Mouse (Mus musculus): ENCODE measurements around the gene Thsd7b. TPM values are rescaled to one million over a fixed set of nuclear protein-coding genes. Genes with fewer than 3 reads are reported as not detected.

Thsd7b gene
- total RNA-seq, 1 experiment: 0.18 TPM

- Histone ChIP-seq H3K9ac (ENCODE audit: insufficient read depth, low read depth, low read length, poor library complexity, severe bottlenecking) (no peak overlapping the region), H3K4me1 (ENCODE audit: control insufficient read depth in 2 of 2, insufficient read depth in 2 of 2, low read length in 2 of 2, poor library complexity in 1 of 2) (no peaks in the 10 kb centered on the region), H3K36me3 (ENCODE audit: control insufficient read depth, insufficient read depth, low read length, poor library complexity, severe bottlenecking) (no peaks in the 10 kb centered on the region), H3K4me3 (ENCODE audit: insufficient read depth in 1 of 2, low read depth in 1 of 2, low read length in 2 of 2, poor library complexity in 1 of 2, severe bottlenecking in 1 of 2) (no peak overlapping the region), H3K9me3 (ENCODE audit: control insufficient read depth, insufficient read depth, low read depth, low read length) (no peaks in the 10 kb centered on the region), H3K27ac (ENCODE audit: insufficient read depth, low read depth, low read length, poor library complexity, severe bottlenecking) (no peak overlapping the region)
- DNase-seq (ENCODE audit: low read depth, low spot score): peak; percentile 11
- TF ChIP-seq MAFK (IDR thresholded peaks at IDR 0.05; ENCODE audit: insufficient read depth, low read depth, low read length): no peak
- TF ChIP-seq ZNF384 (IDR thresholded peaks at IDR 0.05; ENCODE audit: low read depth, low read length): no peak
- no peak for TF ChIP-seq HCFC1 (IDR thresholded peaks at IDR 0.05; ENCODE audit: borderline replicate concordance, insufficient read depth, low read length)
- TF ChIP-seq CHD2 (IDR thresholded peaks at IDR 0.05; ENCODE audit: low read depth, low read length): no peak
- no peak for TF ChIP-seq ZC3H11A (IDR thresholded peaks at IDR 0.05; ENCODE audit: borderline replicate concordance, low read depth, low read length)
- in situ Hi-C loops (cut with MboI; ENCODE audit: low sequenced_read_pairs in 2 of 2, unreplicated experiment in 2 of 2): no loop called here
Measured at GRCm38 (mm10) chr1:129491136-129491535, 218.0 kb downstream of the Thsd7b start.

DNA sequence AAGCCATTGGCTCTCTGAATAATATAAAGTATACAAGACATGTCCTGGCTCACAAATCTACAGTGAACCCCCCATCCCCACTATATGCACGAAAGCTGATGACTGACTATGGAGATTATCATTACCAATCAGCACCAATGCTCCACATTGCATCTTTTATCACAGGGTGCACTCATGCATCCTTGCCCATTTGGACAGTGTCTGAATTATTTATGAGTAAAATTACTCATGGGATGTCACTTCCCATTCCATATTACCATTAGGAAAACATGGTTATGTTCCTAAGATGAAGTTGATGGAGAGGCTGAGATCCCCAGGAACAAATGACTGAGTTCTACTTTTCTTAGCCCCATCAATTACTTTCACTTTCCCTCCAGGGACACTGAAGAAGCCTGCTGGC, 220.8 kb downstream of the Thsd7b start:
- Histone ChIP-seq H3K36me3 (ENCODE audit: control insufficient read depth, insufficient read depth, low read length, poor library complexity, severe bottlenecking) (no peaks in the 10 kb centered on the region), H3K9me3 (ENCODE audit: control insufficient read depth, insufficient read depth, low read depth, low read length) (no peaks in the 10 kb centered on the region), H3K4me3 (ENCODE audit: insufficient read depth in 1 of 2, low read depth in 1 of 2, low read length in 2 of 2, poor library complexity in 1 of 2, severe bottlenecking in 1 of 2) (no peak overlapping the region), H3K4me1 (ENCODE audit: control insufficient read depth in 2 of 2, insufficient read depth in 2 of 2, low read length in 2 of 2, poor library complexity in 1 of 2) (no peaks in the 10 kb centered on the region), H3K9ac (ENCODE audit: insufficient read depth, low read depth, low read length, poor library complexity, severe bottlenecking) (no peak overlapping the region), H3K27ac (ENCODE audit: insufficient read depth, low read depth, low read length, poor library complexity, severe bottlenecking) (no peak overlapping the region)
- TF ChIP-seq HCFC1 (IDR thresholded peaks at IDR 0.05; ENCODE audit: borderline replicate concordance, insufficient read depth, low read length): no peak
- no peak for TF ChIP-seq MAFK (IDR thresholded peaks at IDR 0.05; ENCODE audit: insufficient read depth, low read depth, low read length)
- TF ChIP-seq ZNF384 (IDR thresholded peaks at IDR 0.05; ENCODE audit: low read depth, low read length): no peak
- no peak for TF ChIP-seq CHD2 (IDR thresholded peaks at IDR 0.05; ENCODE audit: low read depth, low read length)
- TF ChIP-seq ZC3H11A (IDR thresholded peaks at IDR 0.05; ENCODE audit: borderline replicate concordance, low read depth, low read length): no peak
- in situ Hi-C loops (cut with MboI; ENCODE audit: low sequenced_read_pairs in 2 of 2, unreplicated experiment in 2 of 2): no loop called here
- no peak for DNase-seq (ENCODE audit: low read depth, low spot score)

- TF ChIP-seq MAFK (IDR thresholded peaks at IDR 0.05; ENCODE audit: insufficient read depth, low read depth, low read length) (no peak), ZC3H11A (IDR thresholded peaks at IDR 0.05; ENCODE audit: borderline replicate concordance, low read depth, low read length) (no peak), HCFC1 (IDR thresholded peaks at IDR 0.05; ENCODE audit: borderline replicate concordance, insufficient read depth, low read length) (no peak), CHD2 (IDR thresholded peaks at IDR 0.05; ENCODE audit: low read depth, low read length) (no peak), ZNF384 (IDR thresholded peaks at IDR 0.05; ENCODE audit: low read depth, low read length) (no peak)
- no peaks in the 10 kb centered on the region for H3K4me1 ChIP-seq (ENCODE audit: control insufficient read depth in 2 of 2, insufficient read depth in 2 of 2, low read length in 2 of 2, poor library complexity in 1 of 2)
- no peak overlapping the region for H3K4me3 ChIP-seq (ENCODE audit: insufficient read depth in 1 of 2, low read depth in 1 of 2, low read length in 2 of 2, poor library complexity in 1 of 2, severe bottlenecking in 1 of 2)
- no peaks in the 10 kb centered on the region for H3K9me3 ChIP-seq (ENCODE audit: control insufficient read depth, insufficient read depth, low read depth, low read length)
- H3K27ac ChIP-seq (ENCODE audit: insufficient read depth, low read depth, low read length, poor library complexity, severe bottlenecking): no peak overlapping the region
- in situ Hi-C loops (cut with MboI; ENCODE audit: low sequenced_read_pairs in 2 of 2, unreplicated experiment in 2 of 2): no loop called here
- no peaks in the 10 kb centered on the region for H3K36me3 ChIP-seq (ENCODE audit: control insufficient read depth, insufficient read depth, low read length, poor library complexity, severe bottlenecking)
- H3K9ac ChIP-seq (ENCODE audit: insufficient read depth, low read depth, low read length, poor library complexity, severe bottlenecking): no peak overlapping the region
- no peak for DNase-seq (ENCODE audit: low read depth, low spot score)
Measured at GRCm38 (mm10) chr1:129501707-129502106, 228.6 kb downstream of the Thsd7b start.

DNA sequence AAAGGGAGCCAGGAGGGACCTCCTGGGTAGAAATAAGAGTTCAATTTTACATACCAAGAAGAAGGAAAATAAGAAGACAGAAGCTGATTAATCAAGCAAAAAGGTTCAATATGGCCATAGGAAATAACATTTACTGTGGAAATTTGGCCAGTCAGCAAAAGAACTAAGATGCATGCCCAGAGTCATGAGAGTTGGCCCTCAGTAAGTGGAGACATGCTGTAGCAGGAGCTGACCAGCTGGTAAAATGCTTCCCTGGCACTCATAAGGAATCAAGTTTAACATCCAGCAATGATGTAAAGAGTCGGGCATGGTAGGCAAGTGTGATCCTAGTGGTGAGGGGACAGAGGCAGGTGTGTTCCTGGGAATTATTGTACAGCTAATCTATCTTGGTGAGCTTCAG, 243.3 kb downstream of the Thsd7b start:
- H3K27ac ChIP-seq (ENCODE audit: insufficient read depth, low read depth, low read length, poor library complexity, severe bottlenecking): no peak overlapping the region
- no peaks in the 10 kb centered on the region for H3K36me3 ChIP-seq (ENCODE audit: control insufficient read depth, insufficient read depth, low read length, poor library complexity, severe bottlenecking)
- no peak for TF ChIP-seq HCFC1 (IDR thresholded peaks at IDR 0.05; ENCODE audit: borderline replicate concordance, insufficient read depth, low read length)
- no peak for TF ChIP-seq CHD2 (IDR thresholded peaks at IDR 0.05; ENCODE audit: low read depth, low read length)
- no peak for TF ChIP-seq ZNF384 (IDR thresholded peaks at IDR 0.05; ENCODE audit: low read depth, low read length)
- no peak for TF ChIP-seq MAFK (IDR thresholded peaks at IDR 0.05; ENCODE audit: insufficient read depth, low read depth, low read length)
- no peak for TF ChIP-seq ZC3H11A (IDR thresholded peaks at IDR 0.05; ENCODE audit: borderline replicate concordance, low read depth, low read length)
- no peaks in the 10 kb centered on the region for H3K9me3 ChIP-seq (ENCODE audit: control insufficient read depth, insufficient read depth, low read depth, low read length)
- no peak overlapping the region for H3K4me3 ChIP-seq (ENCODE audit: insufficient read depth in 1 of 2, low read depth in 1 of 2, low read length in 2 of 2, poor library complexity in 1 of 2, severe bottlenecking in 1 of 2)
- H3K9ac ChIP-seq (ENCODE audit: insufficient read depth, low read depth, low read length, poor library complexity, severe bottlenecking): no peak overlapping the region
- no peak for DNase-seq (ENCODE audit: low read depth, low spot score)
- in situ Hi-C loops (cut with MboI; ENCODE audit: low sequenced_read_pairs in 2 of 2, unreplicated experiment in 2 of 2): no loop called here
- H3K4me1 ChIP-seq (ENCODE audit: control insufficient read depth in 2 of 2, insufficient read depth in 2 of 2, low read length in 2 of 2, poor library complexity in 1 of 2): no peaks in the 10 kb centered on the region

- TF ChIP-seq HCFC1 (IDR thresholded peaks at IDR 0.05; ENCODE audit: borderline replicate concordance, insufficient read depth, low read length): no peak
- no peak for TF ChIP-seq ZNF384 (IDR thresholded peaks at IDR 0.05; ENCODE audit: low read depth, low read length)
- no peak for TF ChIP-seq MAFK (IDR thresholded peaks at IDR 0.05; ENCODE audit: insufficient read depth, low read depth, low read length)
- no peak for TF ChIP-seq CHD2 (IDR thresholded peaks at IDR 0.05; ENCODE audit: low read depth, low read length)
- TF ChIP-seq ZC3H11A (IDR thresholded peaks at IDR 0.05; ENCODE audit: borderline replicate concordance, low read depth, low read length): no peak
- DNase-seq (ENCODE audit: low read depth, low spot score): no peak
Measured at GRCm38 (mm10) chr1:129519751-129520150, 246.6 kb downstream of the Thsd7b start.

More at GRCm38 (mm10) chr1:129519751-129520150, 246.6 kb downstream of the Thsd7b start:
- Histone ChIP-seq H3K36me3 (ENCODE audit: control insufficient read depth, insufficient read depth, low read length, poor library complexity, severe bottlenecking) (no peaks in the 10 kb centered on the region), H3K9me3 (ENCODE audit: control insufficient read depth, insufficient read depth, low read depth, low read length) (no peaks in the 10 kb centered on the region), H3K4me1 (ENCODE audit: control insufficient read depth in 2 of 2, insufficient read depth in 2 of 2, low read length in 2 of 2, poor library complexity in 1 of 2) (no peaks in the 10 kb centered on the region), H3K27ac (ENCODE audit: insufficient read depth, low read depth, low read length, poor library complexity, severe bottlenecking) (no peak overlapping the region), H3K4me3 (ENCODE audit: insufficient read depth in 1 of 2, low read depth in 1 of 2, low read length in 2 of 2, poor library complexity in 1 of 2, severe bottlenecking in 1 of 2) (no peak overlapping the region), H3K9ac (ENCODE audit: insufficient read depth, low read depth, low read length, poor library complexity, severe bottlenecking) (no peak overlapping the region)
- in situ Hi-C loops (cut with MboI; ENCODE audit: low sequenced_read_pairs in 2 of 2, unreplicated experiment in 2 of 2): no loop called here

All from ES-E14 (cell line).